Mouse (Mus musculus): ENCODE results near the gene Ergic1. TPM values are rescaled to one million over a fixed set of nuclear protein-coding genes. Genes with fewer than 3 reads are reported as not detected.

Ergic1 gene
- polyA plus RNA-seq, 1 experiment from 2014 or later, result 39.0 TPM

- no peak overlapping the region for H3K4me3 ChIP-seq (ENCODE audit: low read depth, low read length)
- H3K4me1 ChIP-seq (ENCODE audit: control insufficient read depth, low read depth, low read length), result no peaks in the 10 kb centered on the region
- ATAC-seq (ENCODE audit: low read depth), result no peak
- no peak overlapping the region for H3K4me2 ChIP-seq (ENCODE audit: low read depth, low read length)
- H3K9ac ChIP-seq (ENCODE audit: low read depth, low read length), result no peak overlapping the region
- no peaks in the 10 kb centered on the region for H3K27me3 ChIP-seq (ENCODE audit: control insufficient read depth, insufficient read depth, low read depth, low read length)
- H3K27ac ChIP-seq (ENCODE audit: low read length), result no peak overlapping the region
- no peaks in the 10 kb centered on the region for H3K9me3 ChIP-seq (replicated peaks; ENCODE audit: control insufficient read depth, low read length)
- no peaks in the 10 kb centered on the region for H3K36me3 ChIP-seq (ENCODE audit: control insufficient read depth, insufficient read depth)
Observed at GRCm38 (mm10) chr17:26524316-26524715, 37.0 kb upstream of the Ergic1 start.

- no peaks in the 10 kb centered on the region for H3K27me3 ChIP-seq (ENCODE audit: control insufficient read depth, insufficient read depth, low read depth, low read length)
- no peak for ATAC-seq (ENCODE audit: low read depth)
Observed at GRCm38 (mm10) chr17:26524801-26525200, 36.5 kb upstream of the Ergic1 start.

GRCm38 (mm10) chr17:26525316-26525715 is 36.0 kb upstream of the Ergic1 start:
- Histone ChIP-seq H3K36me3 (ENCODE audit: control insufficient read depth, insufficient read depth) (no peaks in the 10 kb centered on the region), H3K9me3 (replicated peaks; ENCODE audit: control insufficient read depth, low read length) (no peaks in the 10 kb centered on the region), H3K9ac (ENCODE audit: low read depth, low read length) (no peak overlapping the region), H3K4me2 (ENCODE audit: low read depth, low read length) (no peak overlapping the region), H3K27ac (ENCODE audit: low read length) (no peak overlapping the region), H3K4me3 (ENCODE audit: low read depth, low read length) (no peak overlapping the region), H3K27me3 (ENCODE audit: control insufficient read depth, insufficient read depth, low read depth, low read length) (no peaks in the 10 kb centered on the region), H3K4me1 (ENCODE audit: control insufficient read depth, low read depth, low read length) (no peaks in the 10 kb centered on the region)
- WGBS (ENCODE audit: insufficient replicate concordance), result 77% methylated on average over 7 of the region's 7 CpGs
- ATAC-seq (ENCODE audit: low read depth), result no peak

More at GRCm38 (mm10) chr17:26524801-26525200, 36.5 kb upstream of the Ergic1 start:
- H3K9ac ChIP-seq (ENCODE audit: low read depth, low read length), result no peak overlapping the region
- no peaks in the 10 kb centered on the region for H3K4me1 ChIP-seq (ENCODE audit: control insufficient read depth, low read depth, low read length)
- H3K4me2 ChIP-seq (ENCODE audit: low read depth, low read length), result no peak overlapping the region
- H3K27ac ChIP-seq (ENCODE audit: low read length), result no peak overlapping the region
- no peak overlapping the region for H3K4me3 ChIP-seq (ENCODE audit: low read depth, low read length)
- H3K36me3 ChIP-seq (ENCODE audit: control insufficient read depth, insufficient read depth), result no peaks in the 10 kb centered on the region
- WGBS (ENCODE audit: insufficient replicate concordance), result 71% methylated on average over 4 of the region's 4 CpGs
- H3K9me3 ChIP-seq (replicated peaks; ENCODE audit: control insufficient read depth, low read length), result no peaks in the 10 kb centered on the region

GRCm38 (mm10) chr17:26527291-26527690 is 34.0 kb upstream of the Ergic1 start:
- no peak overlapping the region for H3K4me2 ChIP-seq (ENCODE audit: low read depth, low read length)
- no peaks in the 10 kb centered on the region for H3K27me3 ChIP-seq (ENCODE audit: control insufficient read depth, insufficient read depth, low read depth, low read length)
- H3K4me1 ChIP-seq (ENCODE audit: control insufficient read depth, low read depth, low read length), result peaks cover 1% of the 10 kb centered on the region; the same call in 1 of the 2 replicates
- H3K9ac ChIP-seq (ENCODE audit: low read depth, low read length), result no peak overlapping the region
- WGBS (ENCODE audit: insufficient replicate concordance), result 84% methylated on average over 9 of the region's 9 CpGs
- H3K36me3 ChIP-seq (ENCODE audit: control insufficient read depth, insufficient read depth), result no peaks in the 10 kb centered on the region
- H3K4me3 ChIP-seq (ENCODE audit: low read depth, low read length), result no peak overlapping the region
- H3K9me3 ChIP-seq (replicated peaks; ENCODE audit: control insufficient read depth, low read length), result no peaks in the 10 kb centered on the region
- no peak for ATAC-seq (ENCODE audit: low read depth)
- no peak overlapping the region for H3K27ac ChIP-seq (ENCODE audit: low read length)

GRCm38 (mm10) chr17:26528751-26529150 is 32.5 kb upstream of the Ergic1 start:
- Histone ChIP-seq H3K9ac (ENCODE audit: low read depth, low read length) (no peak overlapping the region), H3K4me1 (ENCODE audit: control insufficient read depth, low read depth, low read length) (peaks cover 3% of the 10 kb centered on the region; the same call in 1 of the 2 replicates), H3K9me3 (replicated peaks; ENCODE audit: control insufficient read depth, low read length) (no peaks in the 10 kb centered on the region), H3K36me3 (ENCODE audit: control insufficient read depth, insufficient read depth) (no peaks in the 10 kb centered on the region), H3K4me3 (ENCODE audit: low read depth, low read length) (no peak overlapping the region), H3K27ac (ENCODE audit: low read length) (no peak overlapping the region), H3K4me2 (ENCODE audit: low read depth, low read length) (no peak overlapping the region), H3K27me3 (ENCODE audit: control insufficient read depth, insufficient read depth, low read depth, low read length) (no peaks in the 10 kb centered on the region)
- 75% methylated on average over 6 of the region's 6 CpGs for WGBS (ENCODE audit: insufficient replicate concordance)
- ATAC-seq (ENCODE audit: low read depth), result no peak

- no peaks in the 10 kb centered on the region for H3K36me3 ChIP-seq (ENCODE audit: control insufficient read depth, insufficient read depth)
- ATAC-seq (ENCODE audit: low read depth), result no peak
- H3K4me1 ChIP-seq (ENCODE audit: control insufficient read depth, low read depth, low read length), result peaks cover 13% of the 10 kb centered on the region
- H3K4me3 ChIP-seq (ENCODE audit: low read depth, low read length), result no peak overlapping the region
- no peak overlapping the region for H3K9ac ChIP-seq (ENCODE audit: low read depth, low read length)
- H3K27me3 ChIP-seq (ENCODE audit: control insufficient read depth, insufficient read depth, low read depth, low read length), result no peaks in the 10 kb centered on the region
- H3K4me2 ChIP-seq (ENCODE audit: low read depth, low read length), result no peak overlapping the region
- H3K9me3 ChIP-seq (replicated peaks; ENCODE audit: control insufficient read depth, low read length), result no peaks in the 10 kb centered on the region
- 73% methylated on average over 5 of the region's 5 CpGs for WGBS (ENCODE audit: insufficient replicate concordance)
- H3K27ac ChIP-seq (ENCODE audit: low read length), result no peak overlapping the region
Observed at GRCm38 (mm10) chr17:26529791-26530241, 31.5 kb upstream of the Ergic1 start.

GRCm38 (mm10) chr17:26530590-26531081 is 30.7 kb upstream of the Ergic1 start:
- no peaks in the 10 kb centered on the region for H3K36me3 ChIP-seq (ENCODE audit: control insufficient read depth, insufficient read depth)
- no peak for ATAC-seq (ENCODE audit: low read depth)
- 65% methylated on average over 3 of the region's 3 CpGs for WGBS (ENCODE audit: insufficient replicate concordance)
- H3K27ac ChIP-seq (ENCODE audit: low read length), result no peak overlapping the region
- no peak overlapping the region for H3K9ac ChIP-seq (ENCODE audit: low read depth, low read length)
- H3K4me1 ChIP-seq (ENCODE audit: control insufficient read depth, low read depth, low read length), result peaks cover 21% of the 10 kb centered on the region
- no peak overlapping the region for H3K4me2 ChIP-seq (ENCODE audit: low read depth, low read length)
- H3K9me3 ChIP-seq (replicated peaks; ENCODE audit: control insufficient read depth, low read length), result no peaks in the 10 kb centered on the region
- no peaks in the 10 kb centered on the region for H3K27me3 ChIP-seq (ENCODE audit: control insufficient read depth, insufficient read depth, low read depth, low read length)
- no peak overlapping the region for H3K4me3 ChIP-seq (ENCODE audit: low read depth, low read length)

GRCm38 (mm10) chr17:26531395-26532027 is 29.8 kb upstream of the Ergic1 start:
- Histone ChIP-seq H3K4me3 (ENCODE audit: low read depth, low read length) (no peak overlapping the region), H3K36me3 (ENCODE audit: control insufficient read depth, insufficient read depth) (no peaks in the 10 kb centered on the region), H3K9me3 (replicated peaks; ENCODE audit: control insufficient read depth, low read length) (no peaks in the 10 kb centered on the region), H3K27me3 (ENCODE audit: control insufficient read depth, insufficient read depth, low read depth, low read length) (no peaks in the 10 kb centered on the region), H3K9ac (ENCODE audit: low read depth, low read length) (no peak overlapping the region), H3K4me1 (ENCODE audit: control insufficient read depth, low read depth, low read length) (peaks cover 26% of the 10 kb centered on the region), H3K27ac (ENCODE audit: low read length) (peak overlapping the region; percentile 20; the same call in 1 of the 2 replicates), H3K4me2 (ENCODE audit: low read depth, low read length) (no peak overlapping the region)
- ATAC-seq (ENCODE audit: low read depth), result no peak
- 60% methylated on average over 7 of the region's 7 CpGs for WGBS (ENCODE audit: insufficient replicate concordance)

GRCm38 (mm10) chr17:26532476-26533045 is 28.7 kb upstream of the Ergic1 start:
- Histone ChIP-seq H3K4me3 (ENCODE audit: low read depth, low read length) (no peak overlapping the region), H3K4me1 (ENCODE audit: control insufficient read depth, low read depth, low read length) (peaks cover 27% of the 10 kb centered on the region), H3K4me2 (ENCODE audit: low read depth, low read length) (no peak overlapping the region), H3K36me3 (ENCODE audit: control insufficient read depth, insufficient read depth) (no peaks in the 10 kb centered on the region), H3K27ac (ENCODE audit: low read length) (peak overlapping the region; percentile 46), H3K9ac (ENCODE audit: low read depth, low read length) (no peak overlapping the region), H3K9me3 (replicated peaks; ENCODE audit: control insufficient read depth, low read length) (no peaks in the 10 kb centered on the region), H3K27me3 (ENCODE audit: control insufficient read depth, insufficient read depth, low read depth, low read length) (no peaks in the 10 kb centered on the region)
- WGBS (ENCODE audit: insufficient replicate concordance), result 23% methylated on average over 4 of the region's 4 CpGs
- no peak for ATAC-seq (ENCODE audit: low read depth)

Measured in liver, embryonic 16.5 days (tissue).